Mouse (Mus musculus) embryonic stem cell, embryonic (primary cell): ENCODE results near the gene Csk.

Source experiments
- CTCF ChIA-PET, 4 experiments: fragments of 300-600 bp in 2 of 4; fragments of 350-600 bp in 2 of 4; sonication (Branson Sonifier 250); formaldehyde crosslinking; loops; one replicate each; lab custom pipeline; 2022; ENCODE audit warnings: inconsistent platforms in 2 of 4; lab: Charles Lee
- POLR2A ChIA-PET, 4 experiments: fragments of 300-600 bp in 2 of 4; fragments of 350-600 bp in 2 of 4; sonication (Branson Sonifier 250); formaldehyde crosslinking; loops; one replicate each; lab custom pipeline; 2022; ENCODE audit warnings: antibody characterized with exemption in 4 of 4, inconsistent platforms in 1 of 4; lab: Charles Lee

Csk gene

DNA sequence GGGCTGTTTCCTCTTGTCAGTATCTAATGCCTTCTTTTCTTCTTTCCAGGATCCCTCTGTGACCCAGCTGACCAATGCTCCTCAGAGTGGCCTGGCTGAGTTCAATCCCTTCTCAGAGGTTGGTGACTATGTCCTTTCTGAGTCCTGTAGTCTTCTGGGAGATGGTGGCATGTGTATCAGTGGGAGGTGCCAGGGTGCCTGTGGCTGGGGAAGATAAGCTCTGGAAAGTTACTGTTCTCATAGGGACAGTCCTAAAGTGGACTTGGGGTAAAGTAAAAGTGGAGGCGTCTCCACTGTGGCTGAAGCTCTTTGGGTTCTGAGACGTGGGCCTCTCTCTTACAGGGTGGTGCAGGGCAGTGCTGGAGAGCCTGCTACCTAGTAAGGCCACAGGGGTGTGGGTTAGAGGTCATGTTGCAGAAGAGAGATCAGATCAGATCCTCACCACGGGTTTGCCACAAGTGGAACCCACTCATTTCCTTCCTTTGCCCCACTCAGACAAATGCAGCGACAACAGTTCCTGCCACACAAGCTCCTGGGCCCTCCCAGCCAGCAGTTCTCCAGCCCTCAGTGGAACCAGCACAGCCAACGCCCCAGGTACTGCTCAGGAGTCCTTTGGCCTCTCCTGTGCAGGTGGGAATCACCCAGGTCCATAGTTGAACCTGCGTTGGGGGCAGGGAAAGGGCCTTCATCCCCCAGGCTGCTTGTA is 76.1 kb downstream of the Csk start:
- CTCF ChIA-PET = interaction anchor here in 1 of 4 experiments (1.1 to 1.2 kb wide), 2 partner anchors 10 to 92 kb away, joined by 3 to 4 read pairs; no protein-coding TSS in a partner anchor
- POLR2A ChIA-PET = interaction anchor here in 1 of 4 experiments (0.6 to 0.8 kb wide), 2 partner anchors 41 to 266 kb away, joined by 3 to 4 read pairs; no protein-coding TSS in a partner anchor
